Mouse (Mus musculus) layer of hippocampus, postnatal 14 days (tissue): ENCODE results near the gene Zfp990. TPM values are rescaled to one million over a fixed set of nuclear protein-coding genes. Genes with fewer than 3 reads are reported as not detected.
"Not testable (repeated sequence)": the region's sequence is repeated elsewhere in the genome, so short reads cannot be mapped to it uniquely, and the experiment has no call there.

Experiments used
- DNase-seq, 2 experiments: peaks; one replicate each; pipeline ENCODE4 v3.0.0; 2021 to 2022; ENCODE audit warnings: low spot score in 2 of 2, mixed read lengths in 1 of 2
- long read RNA-seq, 2 experiments: library from polyadenylated mRNA; stranded (forward); transcript quantifications; one replicate each; pipeline ENCODE4 v2.0.0; 2021
- total RNA-seq, 2 experiments: library from RNA; stranded (reverse); gene quantifications; 2 replicates each; pipeline ENCODE4 v1.2.3; 2021

Gene Zfp990
- under 1 TPM; 0.41 to 0.48 TPM for total RNA-seq
- long read RNA-seq, experiment 1, result 0 reads
- long read RNA-seq, experiment 2, result 0 reads

GRCm38 (mm10) chr4:145510459-145510858 is at the start of gene Zfp990:
TSS of gene Zfp990 (plus strand) at chr4:145510759.
- DNase-seq, result not testable (repeated sequence)

- DNase-seq, result not testable (repeated sequence)
Measured at GRCm38 (mm10) chr4:145463553-145464253, 46.9 kb upstream of the Zfp990 start.

- no peak for DNase-seq
Measured at GRCm38 (mm10) chr4:145478128-145478527, 32.4 kb upstream of the Zfp990 start.

GRCm38 (mm10) chr4:145480699-145481098 is 29.9 kb upstream of the Zfp990 start:
- not testable (repeated sequence) for DNase-seq

- no peak for DNase-seq
Measured at GRCm38 (mm10) chr4:145489396-145489795, 21.2 kb upstream of the Zfp990 start.

GRCm38 (mm10) chr4:145492132-145492531 is 18.4 kb upstream of the Zfp990 start:
- no peak for DNase-seq

- DNase-seq, result not testable (repeated sequence)
Measured at GRCm38 (mm10) chr4:145493316-145493715, 17.2 kb upstream of the Zfp990 start.

- DNase-seq, result not testable (repeated sequence)
Measured at GRCm38 (mm10) chr4:145514637-145515036, 4.1 kb downstream of the Zfp990 start.

GRCm38 (mm10) chr4:145515776-145516565 is 5.4 kb downstream of the Zfp990 start:
- DNase-seq, result not testable (repeated sequence)

- not testable (repeated sequence) for DNase-seq
Measured at GRCm38 (mm10) chr4:145517391-145517790, 6.8 kb downstream of the Zfp990 start.

GRCm38 (mm10) chr4:145543861-145544260 is 33.3 kb downstream of the Zfp990 start:
- not testable (repeated sequence) for DNase-seq

- not testable (repeated sequence) for DNase-seq
Measured at GRCm38 (mm10) chr4:145545106-145545505, 34.5 kb downstream of the Zfp990 start.

- DNase-seq, result not testable (repeated sequence)
Measured at GRCm38 (mm10) chr4:145545734-145546349, 35.3 kb downstream of the Zfp990 start.

- DNase-seq, result not testable (repeated sequence)
Measured at GRCm38 (mm10) chr4:145546477-145546876, 35.9 kb downstream of the Zfp990 start.

GRCm38 (mm10) chr4:145556680-145557079 is 46.1 kb downstream of the Zfp990 start:
- no peak for DNase-seq

- no peak for DNase-seq
Measured at GRCm38 (mm10) chr4:145559505-145560099, 49.0 kb downstream of the Zfp990 start.

- DNase-seq, result no peak
Measured at GRCm38 (mm10) chr4:145564111-145564821, 53.7 kb downstream of the Zfp990 start.

- not testable (repeated sequence) for DNase-seq
Measured at GRCm38 (mm10) chr4:145570461-145570860, 59.9 kb downstream of the Zfp990 start.

GRCm38 (mm10) chr4:145576623-145577022 is 66.1 kb downstream of the Zfp990 start:
- not testable (repeated sequence) for DNase-seq

GRCm38 (mm10) chr4:145580333-145580732 is 69.8 kb downstream of the Zfp990 start:
- DNase-seq, result not testable (repeated sequence)
